Mouse (Mus musculus) limb, embryonic 11.5 days (tissue): ENCODE data around the gene Ncapg2. TPM values are rescaled to one million over a fixed set of nuclear protein-coding genes. Genes with fewer than 3 reads are reported as not detected.

Experiments
- ATAC-seq: fragments of 200-750 bp; cut with Nextera tagmentation; 2 replicates; pipeline ENCODE4 v1.8.0; 2017; ENCODE audit warnings: low read depth; ENCODE audit not compliant: insufficient number of reproducible peaks, low FRiP score, low TSS enrichment
- DNase-seq: peaks from one replicate; pipeline ENCODE4 v3.0.0-alpha.2; 2015; ENCODE audit warnings: low spot score
- H3K27ac ChIP-seq: fragments of 300-500 bp; sonication (generic); replicated peaks from 2 replicates; pipeline ENCODE4 v1.5.1; 2014; ENCODE audit warnings: low read depth, mild to moderate bottlenecking, low read length
- H3K27me3 ChIP-seq: fragments of 300-500 bp; sonication (generic); 2 replicates; pipeline ENCODE4 v1.6.1; 2014; ENCODE audit warnings: mild to moderate bottlenecking, low read length, mixed read lengths; ENCODE audit not compliant: control insufficient read depth, insufficient read depth
- H3K36me3 ChIP-seq: fragments of 300-500 bp; sonication (generic); 2 replicates; pipeline ENCODE4 v1.6.1; 2014; ENCODE audit warnings: mild to moderate bottlenecking, low read length, moderate library complexity, mixed read lengths; ENCODE audit not compliant: control insufficient read depth, insufficient read depth
- H3K4me1 ChIP-seq: fragments of 300-500 bp; sonication (generic); 2 replicates; pipeline ENCODE4 v1.6.1; 2014; ENCODE audit warnings: low read length, mixed read lengths; ENCODE audit not compliant: control insufficient read depth, insufficient read depth
- H3K4me2 ChIP-seq: fragments of 300-500 bp; sonication (generic); 2 replicates; pipeline ENCODE4 v1.6.1; 2014; ENCODE audit warnings: low read depth, mild to moderate bottlenecking, moderate library complexity; ENCODE audit not compliant: severe bottlenecking
- H3K4me3 ChIP-seq: fragments of 300-500 bp; sonication (generic); 2 replicates; pipeline ENCODE4 v1.5.1; 2014; ENCODE audit warnings: low read depth, low read length
- H3K9ac ChIP-seq: fragments of 300-500 bp; sonication (generic); 2 replicates; pipeline ENCODE4 v1.6.1; 2014; ENCODE audit warnings: mild to moderate bottlenecking, low read length
- H3K9me3 ChIP-seq: fragments of 300-500 bp; sonication (generic); 2 replicates; pipeline ENCODE4 v1.6.1; 2016; ENCODE audit warnings: low read length; ENCODE audit not compliant: control insufficient read depth
- WGBS: fragments of 180-500 bp; shearing (Covaris S2); extraction: QIAGEN DNeasy Blood & Tissue Kit; methylation state at CpG from one replicate; pipeline ENCODE4 v1.1.7; 2014; 5-methylcytosine and 5-hydroxymethylcytosine counted together
- polyA plus RNA-seq: library from polyadenylated mRNA; unstranded; fragments of >200 nt; fragmentation: Nextera tagmentation; extraction: Ambion mirVana; gene quantifications from 2 replicates; pipeline ENCODE4 v1.2.1, GENCODE M21; 2014

Ncapg2 gene
- polyA plus RNA-seq, 1 experiment from 2014 or later, result 45.0 TPM

GRCm38 (mm10) chr12:116512482-116512881, 107.3 kb downstream of the Ncapg2 start:
- no peak overlapping the region for H3K4me2 ChIP-seq
- no peaks in the 10 kb centered on the region for H3K27me3 ChIP-seq
- H3K36me3 ChIP-seq, result no peaks in the 10 kb centered on the region
- H3K27ac ChIP-seq, result no peak overlapping the region
- no peak for ATAC-seq
- H3K4me1 ChIP-seq, result no peaks in the 10 kb centered on the region
- WGBS, result 90% methylated on average over 1 of the region's 1 CpGs
- H3K9me3 ChIP-seq, result no peaks in the 10 kb centered on the region
- no peak for DNase-seq
- H3K4me3 ChIP-seq, result no peak overlapping the region
- no peak overlapping the region for H3K9ac ChIP-seq

Other genes starting within 250 kb of the Ncapg2 start
- 16.5 and 22.4 TPM in 2 replicates for gene Wdr60, start 142.4 kb upstream of the Ncapg2 start, polyA plus RNA-seq
- not detected in 2 replicates for gene Gm11027, start 130.0 kb upstream of the Ncapg2 start, polyA plus RNA-seq
- 18.7 and 21.1 TPM in 2 replicates for gene Esyt2, start 124.2 kb upstream of the Ncapg2 start, polyA plus RNA-seq
- 0.11 TPM in 1 of 2 replicates, not detected in the other for gene Ptprn2, start 80.3 kb downstream of the Ncapg2 start, polyA plus RNA-seq